ENCODE assay signal across 8 mouse cellular contexts in the genomic region with DNA sequence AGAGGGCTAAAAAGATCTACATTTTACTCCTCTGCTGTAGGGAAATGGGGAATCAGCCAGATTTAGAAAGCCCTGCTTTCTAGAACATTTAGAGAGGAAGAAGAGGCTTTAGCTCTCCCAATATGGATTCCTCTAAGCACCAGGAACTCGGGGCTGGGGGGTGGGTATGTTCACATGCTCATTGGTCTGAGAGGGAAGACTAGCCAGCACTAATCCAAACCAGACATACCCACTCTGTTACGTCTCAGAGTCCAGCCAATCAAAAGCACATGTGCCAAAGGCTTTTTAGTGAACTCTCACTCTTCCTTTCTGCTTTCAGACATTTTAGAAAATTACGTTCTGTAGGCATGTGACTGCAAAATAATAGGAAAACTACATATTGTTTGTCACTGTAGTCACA. TPM values are rescaled to one million over a fixed set of nuclear protein-coding genes. Genes with fewer than 3 reads are reported as not detected.
A peak's percentile ranks its signal among the peaks of the same experiment; 100 is the strongest.
DNase-seq lines count a peak whose midpoint lies in the region; ATAC-seq and TF ChIP-seq lines count a peak whose summit lies in the region.

No protein-coding gene starts in this region.

- ATAC-seq in forebrain, embryonic 13.5 days = no peak
- no peak for ATAC-seq in liver, embryonic 14.5 days (ENCODE audit: insufficient read depth)

- peak overlapping the region; percentile 87 for H3K9ac ChIP-seq in forebrain, embryonic 13.5 days
- H3K9ac ChIP-seq in liver, embryonic 14.5 days (replicated peaks) = no peak overlapping the region

- H3K27me3 ChIP-seq in heart, embryonic 10.5 days (ENCODE audit: insufficient read depth, poor library complexity, severe bottlenecking) = no peaks in the 10 kb centered on the region
- H3K27me3 ChIP-seq in E14TG2a.4 (ENCODE audit: insufficient read depth, low read length) = no peaks in the 10 kb centered on the region
- H3K27me3 ChIP-seq in forebrain, embryonic 13.5 days = no peaks in the 10 kb centered on the region
- no peaks in the 10 kb centered on the region for H3K27me3 ChIP-seq in liver, embryonic 14.5 days (ENCODE audit: control insufficient read depth, insufficient read depth, low read length)

- WGBS in heart, embryonic 10.5 days = 55% methylated on average over 3 of the region's 3 CpGs
- WGBS in forebrain, embryonic 13.5 days = 36% methylated on average over 3 of the region's 3 CpGs
- 48% methylated on average over 3 of the region's 3 CpGs for WGBS in liver, embryonic 14.5 days (ENCODE audit: insufficient replicate concordance)

- H3K9me3 ChIP-seq in heart, embryonic 10.5 days = no peaks in the 10 kb centered on the region
- H3K9me3 ChIP-seq in E14TG2a.4 (ENCODE audit: low read length) = no peaks in the 10 kb centered on the region
- H3K9me3 ChIP-seq in forebrain, embryonic 13.5 days (replicated peaks) = no peaks in the 10 kb centered on the region
- H3K9me3 ChIP-seq in liver, embryonic 14.5 days (ENCODE audit: control insufficient read depth, low read length) = no peaks in the 10 kb centered on the region

- H3K4me1 ChIP-seq in heart, embryonic 10.5 days = no peaks in the 10 kb centered on the region
- peaks cover 26% of the 10 kb centered on the region for H3K4me1 ChIP-seq in E14TG2a.4 (replicated peaks; ENCODE audit: low read depth, low read length)
- peaks cover 15% of the 10 kb centered on the region; the same call in 1 of the 2 replicates for H3K4me1 ChIP-seq in forebrain, embryonic 13.5 days
- peaks cover 0 to 8% of the 10 kb centered on the region in 2 experiments; a peak in 1 of 4 replicates for H3K4me1 ChIP-seq in liver, embryonic 14.5 days (replicated peaks; ENCODE audit: control insufficient read depth in 2 of 2, insufficient read depth in 2 of 2, low read length in 1 of 2)

- no peak overlapping the region for H3K27ac ChIP-seq in heart, embryonic 10.5 days
- no peak overlapping the region for H3K27ac ChIP-seq in forebrain, embryonic 13.5 days
- no peak overlapping the region for H3K27ac ChIP-seq in liver, embryonic 14.5 days

- intact Hi-C loops in heart, postnatal 10 days (cut with DNase I) = no loop called here

- no peak for TF ChIP-seq EP300 in liver, embryonic 14.5 days (IDR thresholded peaks at IDR 0.05; ENCODE audit: low read depth)

- TF ChIP-seq CTCF in E14TG2a.4 (conservative IDR thresholded peaks at IDR 0.05; ENCODE audit: low read length) = no peak
- TF ChIP-seq CTCF in liver, embryonic 14.5 days (IDR thresholded peaks at IDR 0.05; ENCODE audit: low read depth) = no peak

- peaks cover 17% of the 10 kb centered on the region; the same call in 1 of the 2 replicates for H3K36me3 ChIP-seq in heart, embryonic 10.5 days
- peaks cover 44% of the 10 kb centered on the region for H3K36me3 ChIP-seq in E14TG2a.4 (ENCODE audit: insufficient read depth, low read length)
- H3K36me3 ChIP-seq in forebrain, embryonic 13.5 days (ENCODE audit: poor library complexity, severe bottlenecking) = peaks cover 19% of the 10 kb centered on the region; the same call in 1 of the 2 replicates
- H3K36me3 ChIP-seq in liver, embryonic 14.5 days (replicated peaks; ENCODE audit: control insufficient read depth, insufficient read depth, low read depth) = no peaks in the 10 kb centered on the region; the same call in 1 of the 2 replicates

- H3K4me3 ChIP-seq in heart, embryonic 10.5 days = peak overlapping the region; percentile 76
- peak overlapping the region; percentile 86 for H3K4me3 ChIP-seq in E14TG2a.4 (replicated peaks; ENCODE audit: low read length)
- H3K4me3 ChIP-seq in forebrain, embryonic 13.5 days = peak overlapping the region; percentile 61
- H3K4me3 ChIP-seq in liver, embryonic 14.5 days (ENCODE audit: insufficient read depth in 1 of 2, low read depth in 2 of 2, low read length in 2 of 2) = peak overlapping the region; percentile 58 to 87; a peak in 2 of 4 replicates

- no peak for DNase-seq in heart, embryonic 10.5 days (ENCODE audit: low spot score)
- DNase-seq in heart, postnatal 10 days = no peak
- no peak for DNase-seq in liver, embryonic 14.5 days (ENCODE audit: low read depth in 3 of 3, low spot score in 3 of 3)
- DNase-seq in cerebellum, postnatal 25 days = no peak
- no peak for DNase-seq in urinary bladder, adult 18-20 months (ENCODE audit: low spot score in 2 of 2)
- no peak for DNase-seq in kidney, postnatal 10 days

- H3K4me2 ChIP-seq in forebrain, embryonic 13.5 days = peak overlapping the region; percentile 67
- H3K4me2 ChIP-seq in liver, embryonic 14.5 days (ENCODE audit: low read depth) = peak overlapping the region; percentile 57

RNA-seq across cellular contexts. Expression of gene Pgrmc1, which starts 1.6 kb away (rescaled TPM):
- polyA plus RNA-seq in heart, embryonic 10.5 days (2016; fragmentation: Nextera tagmentation; extraction: Ambion mirVana) = 144 and 196 TPM in 2 replicates
- total RNA-seq in heart, postnatal 10 days (2021) = 10 to 100 TPM; 39.5 TPM
- polyA plus RNA-seq in forebrain, embryonic 13.5 days (2015; fragmentation: Nextera tagmentation; extraction: Ambion mirVana) = 430 and 475 TPM in 2 replicates
- polyA plus RNA-seq in liver, embryonic 14.5 days (2012; rRNA removed) = 35.5 and 48.6 TPM in 2 replicates
- polyA plus RNA-seq in liver, embryonic 14.5 days (2014; fragmentation: Nextera tagmentation; extraction: Ambion mirVana) = 102 and 109 TPM in 2 replicates

RNA-seq across cellular contexts. Expression of gene Akap17b, which starts 45.5 kb away (rescaled TPM):
- polyA plus RNA-seq in heart, embryonic 10.5 days (2016; fragmentation: Nextera tagmentation; extraction: Ambion mirVana) = 0.94 and 2.0 TPM in 2 replicates
- 1 to 10 TPM; 1.8 to 2.5 TPM for total RNA-seq in heart, postnatal 10 days (2021)
- 3.1 and 4.3 TPM in 2 replicates for polyA plus RNA-seq in forebrain, embryonic 13.5 days (2015; fragmentation: Nextera tagmentation; extraction: Ambion mirVana)
- 0.37 and 0.54 TPM in 2 replicates for polyA plus RNA-seq in liver, embryonic 14.5 days (2012; rRNA removed)
- polyA plus RNA-seq in liver, embryonic 14.5 days (2014; fragmentation: Nextera tagmentation; extraction: Ambion mirVana) = 0.56 and 0.63 TPM in 2 replicates
